Mouse (Mus musculus) liver, embryonic 13.5 days (tissue): ENCODE measurements around the gene Ephb4. TPM values are rescaled to one million over a fixed set of nuclear protein-coding genes. Genes with fewer than 3 reads are reported as not detected.

ENCODE experiments used
- ATAC-seq: fragments of 200-750 bp; cut with Nextera tagmentation; 2 replicates; pipeline ENCODE4 v1.8.0; 2017; ENCODE audit warnings: low read depth, mild to moderate bottlenecking, moderate number of reproducible peaks, moderate library complexity
- DNase-seq: peaks from one replicate; pipeline ENCODE4 v3.0.0; 2022
- H3K27ac ChIP-seq: fragments of 300-500 bp; sonication (generic); 2 replicates; pipeline ENCODE4 v1.5.1; 2015; ENCODE audit warnings: moderate library complexity, mild to moderate bottlenecking, inconsistent platforms
- H3K27me3 ChIP-seq: fragments of 300-500 bp; sonication (generic); 2 replicates; pipeline ENCODE4 v1.6.1; 2015; ENCODE audit warnings: mild to moderate bottlenecking, inconsistent platforms
- H3K36me3 ChIP-seq: fragments of 300-500 bp; sonication (generic); 2 replicates; pipeline ENCODE4 v1.6.1; 2015; ENCODE audit warnings: mild to moderate bottlenecking, inconsistent platforms
- H3K4me1 ChIP-seq: fragments of 300-500 bp; sonication (generic); replicated peaks from 2 replicates; pipeline ENCODE4 v1.6.1; 2015; ENCODE audit warnings: inconsistent platforms
- H3K4me2 ChIP-seq: fragments of 300-500 bp; sonication (generic); 2 replicates; pipeline ENCODE4 v1.6.1; 2015; ENCODE audit warnings: inconsistent platforms, mild to moderate bottlenecking, moderate library complexity
- H3K4me3 ChIP-seq: fragments of 300-500 bp; sonication (generic); replicated peaks from 2 replicates; pipeline ENCODE4 v1.5.1; 2015; ENCODE audit warnings: mild to moderate bottlenecking, inconsistent platforms
- H3K9ac ChIP-seq: fragments of 300-500 bp; sonication (generic); 2 replicates; pipeline ENCODE4 v1.6.1; 2015; ENCODE audit warnings: mild to moderate bottlenecking, inconsistent platforms
- H3K9me3 ChIP-seq: fragments of 300-500 bp; sonication (generic); replicated peaks from 2 replicates; pipeline ENCODE4 v1.6.1; 2016; ENCODE audit warnings: inconsistent platforms
- WGBS: fragments of 180-500 bp; shearing (Covaris S2); methylation state at CpG from one replicate; pipeline ENCODE4 v1.1.7; 2015; ENCODE audit not compliant: insufficient replicate concordance; 5-methylcytosine and 5-hydroxymethylcytosine counted together
- polyA plus RNA-seq: library from polyadenylated mRNA; unstranded; fragments of >200 nt; fragmentation: Nextera tagmentation; extraction: Ambion mirVana; gene quantifications from 2 replicates; pipeline ENCODE4 v1.2.1, GENCODE M21; 2015

Ephb4 gene
- polyA plus RNA-seq, 1 experiment from 2014 or later = 5.6 TPM

- Histone ChIP-seq H3K9me3 (no peaks in the 10 kb centered on the region), H3K27ac (peak overlapping the region; percentile 68), H3K9ac (no peak overlapping the region), H3K27me3 (peaks cover 62% of the 10 kb centered on the region), H3K4me3 (no peak overlapping the region), H3K4me1 (peaks cover 10% of the 10 kb centered on the region; the same call in 1 of the 2 replicates), H3K36me3 (no peaks in the 10 kb centered on the region), H3K4me2 (peak overlapping the region; percentile 55; the same call in 1 of the 2 replicates)
- DNase-seq = no peak
- no peak for ATAC-seq
- WGBS = 13% methylated on average over 7 of the region's 7 CpGs
Observed at GRCm38 (mm10) chr5:137347856-137348255, 2.1 kb upstream of the Ephb4 start.

GRCm38 (mm10) chr5:137348482-137349383, 1.2 kb upstream of the Ephb4 start:
- peak; percentile 49 for ATAC-seq
- H3K9ac ChIP-seq = peak overlapping the region; percentile 45; the same call in 1 of the 2 replicates
- H3K9me3 ChIP-seq = no peaks in the 10 kb centered on the region

GRCm38 (mm10) chr5:137350205-137351057, 522 bp downstream of the Ephb4 start:
- Histone ChIP-seq H3K4me1 (peaks cover 7% of the 10 kb centered on the region; the same call in 1 of the 2 replicates), H3K27me3 (peaks cover 58% of the 10 kb centered on the region), H3K36me3 (peaks cover 10% of the 10 kb centered on the region; the same call in 1 of the 2 replicates), H3K4me2 (peak overlapping the region; percentile 55), H3K4me3 (peak overlapping the region; percentile 62), H3K9ac (peak overlapping the region; percentile 73), H3K27ac (peak overlapping the region; percentile 67), H3K9me3 (no peaks in the 10 kb centered on the region)
- ATAC-seq (peak; percentile 15), DNase-seq (no peak)
- 2% methylated on average over 55 of the region's 55 CpGs for WGBS

More at GRCm38 (mm10) chr5:137348482-137349383, 1.2 kb upstream of the Ephb4 start:
- Histone ChIP-seq H3K27me3 (peaks cover 62% of the 10 kb centered on the region), H3K4me3 (peak overlapping the region; percentile 62), H3K27ac (peak overlapping the region; percentile 68), H3K4me2 (peak overlapping the region; percentile 55), H3K36me3 (no peaks in the 10 kb centered on the region), H3K4me1 (peaks cover 10% of the 10 kb centered on the region; the same call in 1 of the 2 replicates)
- WGBS = 1% methylated on average over 33 of the region's 33 CpGs
- DNase-seq = no peak

- Histone ChIP-seq H3K27ac (no peak overlapping the region), H3K4me3 (peak overlapping the region; percentile 62), H3K4me1 (peaks cover 7% of the 10 kb centered on the region; the same call in 1 of the 2 replicates), H3K9ac (peak overlapping the region; percentile 73), H3K36me3 (peaks cover 15% of the 10 kb centered on the region; the same call in 1 of the 2 replicates), H3K4me2 (peak overlapping the region; percentile 55), H3K27me3 (peaks cover 58% of the 10 kb centered on the region), H3K9me3 (no peaks in the 10 kb centered on the region)
- DNase-seq (no peak), ATAC-seq (no peak)
- WGBS = 24% methylated on average over 8 of the region's 8 CpGs
Observed at GRCm38 (mm10) chr5:137351058-137351380, 1.1 kb downstream of the Ephb4 start.

- Histone ChIP-seq H3K4me2 (peak overlapping the region; percentile 55), H3K4me3 (peak overlapping the region; percentile 62), H3K9ac (peak overlapping the region; percentile 73), H3K36me3 (peaks cover 18% of the 10 kb centered on the region), H3K27me3 (peaks cover 58% of the 10 kb centered on the region), H3K9me3 (no peaks in the 10 kb centered on the region), H3K27ac (no peak overlapping the region), H3K4me1 (peaks cover 7% of the 10 kb centered on the region; the same call in 1 of the 2 replicates)
- ATAC-seq (no peak), DNase-seq (no peak)
- 32% methylated on average over 4 of the region's 4 CpGs for WGBS
Observed at GRCm38 (mm10) chr5:137351394-137351793, 1.5 kb downstream of the Ephb4 start.

GRCm38 (mm10) chr5:137352011-137352975, 2.4 kb downstream of the Ephb4 start:
- ATAC-seq (no peak), DNase-seq (no peak)
- H3K4me1 ChIP-seq = peaks cover 5% of the 10 kb centered on the region; the same call in 1 of the 2 replicates
- WGBS = 28% methylated on average over 16 of the region's 16 CpGs
- H3K27me3 ChIP-seq = peaks cover 53% of the 10 kb centered on the region
- H3K9ac ChIP-seq = peak overlapping the region; percentile 73
- H3K27ac ChIP-seq = no peak overlapping the region
- H3K9me3 ChIP-seq = no peaks in the 10 kb centered on the region
- peak overlapping the region; percentile 55 for H3K4me2 ChIP-seq
- H3K36me3 ChIP-seq = peaks cover 23% of the 10 kb centered on the region
- peak overlapping the region; percentile 62 for H3K4me3 ChIP-seq

- no peak overlapping the region for H3K4me3 ChIP-seq
- no peak overlapping the region for H3K4me2 ChIP-seq
- no peak overlapping the region for H3K27ac ChIP-seq
- no peak for DNase-seq
- no peak for ATAC-seq
- peaks cover 30% of the 10 kb centered on the region for H3K36me3 ChIP-seq
- H3K27me3 ChIP-seq = peaks cover 36% of the 10 kb centered on the region
- 62% methylated on average over 17 of the region's 17 CpGs for WGBS
- no peak overlapping the region for H3K9ac ChIP-seq
- peaks cover 5% of the 10 kb centered on the region; the same call in 1 of the 2 replicates for H3K4me1 ChIP-seq
- H3K9me3 ChIP-seq = no peaks in the 10 kb centered on the region
Observed at GRCm38 (mm10) chr5:137354091-137354490, 4.2 kb downstream of the Ephb4 start.

GRCm38 (mm10) chr5:137358382-137358781, 8.5 kb downstream of the Ephb4 start:
- no peak overlapping the region for H3K27ac ChIP-seq
- H3K4me2 ChIP-seq = no peak overlapping the region
- WGBS = 28% methylated on average over 7 of the region's 7 CpGs
- DNase-seq = no peak
- H3K27me3 ChIP-seq = no peaks in the 10 kb centered on the region
- no peaks in the 10 kb centered on the region for H3K4me1 ChIP-seq
- ATAC-seq = no peak
- H3K36me3 ChIP-seq = peaks cover 61% of the 10 kb centered on the region
- H3K9ac ChIP-seq = no peak overlapping the region
- H3K4me3 ChIP-seq = no peak overlapping the region
- H3K9me3 ChIP-seq = no peaks in the 10 kb centered on the region

GRCm38 (mm10) chr5:137369665-137370064, 19.8 kb downstream of the Ephb4 start:
- H3K27me3 ChIP-seq = no peaks in the 10 kb centered on the region
- no peak for DNase-seq
- H3K4me2 ChIP-seq = no peak overlapping the region
- no peak overlapping the region for H3K9ac ChIP-seq
- H3K36me3 ChIP-seq = peaks cover 78% of the 10 kb centered on the region
- no peak overlapping the region for H3K27ac ChIP-seq
- no peaks in the 10 kb centered on the region for H3K9me3 ChIP-seq
- no peak for ATAC-seq
- H3K4me1 ChIP-seq = no peaks in the 10 kb centered on the region
- WGBS = 76% methylated on average over 10 of the region's 11 CpGs
- no peak overlapping the region for H3K4me3 ChIP-seq

- Histone ChIP-seq H3K4me2 (no peak overlapping the region), H3K9ac (no peak overlapping the region), H3K36me3 (peaks cover 49% of the 10 kb centered on the region), H3K4me1 (no peaks in the 10 kb centered on the region), H3K27me3 (no peaks in the 10 kb centered on the region), H3K9me3 (no peaks in the 10 kb centered on the region), H3K27ac (no peak overlapping the region), H3K4me3 (no peak overlapping the region)
- WGBS = 62% methylated on average over 12 of the region's 12 CpGs
- DNase-seq (no peak), ATAC-seq (no peak)
Observed at GRCm38 (mm10) chr5:137373371-137373950, 23.6 kb downstream of the Ephb4 start.
